Mouse (Mus musculus) forelimb bud, embryonic 11.5 days (tissue): ENCODE results near the gene Prr19.

Source experiments
- DNase-seq: peaks from one replicate; pipeline ENCODE4 v3.0.0-alpha.2; 2012; ENCODE audit warnings: low read depth, low spot score

Prr19 gene

DNA sequence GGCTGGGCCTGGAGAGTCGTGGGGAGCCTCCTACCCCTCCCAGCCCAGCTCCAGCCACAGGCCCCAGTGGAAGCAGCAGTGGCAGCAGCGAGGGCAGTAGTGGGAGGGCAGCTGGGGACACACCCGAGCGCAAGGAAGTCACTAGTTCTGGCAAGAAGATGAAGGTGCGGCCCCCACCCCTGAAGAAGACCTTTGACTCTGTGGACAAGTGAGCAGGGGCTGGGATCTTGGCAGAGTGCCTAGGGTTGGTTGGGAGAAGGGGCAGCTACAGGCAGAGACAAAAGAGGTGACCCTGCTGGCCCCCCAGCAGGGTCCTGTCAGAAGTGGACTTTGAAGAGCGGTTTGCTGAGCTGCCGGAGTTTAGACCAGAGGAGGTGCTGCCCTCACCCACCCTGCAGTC, 9.1 kb upstream of the Prr19 start:
- DNase-seq = no peak

DNA sequence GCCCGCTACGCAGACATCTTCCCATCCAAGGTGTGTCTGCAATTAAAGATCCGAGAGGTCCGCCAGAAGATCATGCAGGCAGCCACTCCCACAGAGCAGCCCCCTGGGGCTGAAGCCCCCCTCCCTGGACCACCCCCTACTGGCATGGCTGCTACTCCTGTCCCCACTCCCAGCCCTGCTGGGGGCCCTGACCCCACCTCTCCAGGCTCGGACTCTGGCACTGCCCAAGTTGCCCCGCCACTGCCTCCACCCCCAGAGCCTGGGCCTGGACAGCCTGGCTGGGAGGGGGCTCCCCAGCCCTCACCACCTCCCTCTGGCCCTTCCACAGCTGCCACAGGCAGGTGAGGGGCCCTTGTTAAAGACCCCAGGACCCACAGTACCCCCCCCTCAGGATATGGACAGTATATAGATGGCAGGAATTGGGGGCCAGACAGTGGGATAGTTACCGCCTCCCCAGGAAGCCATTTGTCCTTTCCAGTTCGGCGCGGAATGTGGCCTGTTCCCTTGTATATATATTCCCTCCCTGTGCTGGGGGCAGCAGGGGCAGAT, 7.9 kb upstream of the Prr19 start:
- no peak for DNase-seq

DNA sequence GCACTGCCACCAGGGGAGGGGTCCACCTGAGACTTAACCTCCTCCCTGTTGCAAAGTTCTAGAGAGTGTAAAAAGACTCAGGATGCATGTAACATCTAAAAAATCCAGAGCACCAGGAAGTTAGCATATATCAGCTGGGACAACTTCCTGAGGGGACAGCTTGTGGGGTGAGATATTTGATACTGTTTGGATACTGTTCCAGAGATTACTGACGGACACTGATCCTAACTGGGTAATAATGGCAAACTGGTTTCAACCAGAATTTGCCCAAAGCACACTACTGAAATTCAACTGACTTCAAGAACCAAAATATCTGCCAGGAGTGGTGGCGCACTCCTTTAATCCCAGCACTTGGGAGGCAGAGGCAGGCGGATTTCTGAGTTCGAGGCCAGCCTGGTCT, 6.7 kb upstream of the Prr19 start:
- no peak for DNase-seq

DNA sequence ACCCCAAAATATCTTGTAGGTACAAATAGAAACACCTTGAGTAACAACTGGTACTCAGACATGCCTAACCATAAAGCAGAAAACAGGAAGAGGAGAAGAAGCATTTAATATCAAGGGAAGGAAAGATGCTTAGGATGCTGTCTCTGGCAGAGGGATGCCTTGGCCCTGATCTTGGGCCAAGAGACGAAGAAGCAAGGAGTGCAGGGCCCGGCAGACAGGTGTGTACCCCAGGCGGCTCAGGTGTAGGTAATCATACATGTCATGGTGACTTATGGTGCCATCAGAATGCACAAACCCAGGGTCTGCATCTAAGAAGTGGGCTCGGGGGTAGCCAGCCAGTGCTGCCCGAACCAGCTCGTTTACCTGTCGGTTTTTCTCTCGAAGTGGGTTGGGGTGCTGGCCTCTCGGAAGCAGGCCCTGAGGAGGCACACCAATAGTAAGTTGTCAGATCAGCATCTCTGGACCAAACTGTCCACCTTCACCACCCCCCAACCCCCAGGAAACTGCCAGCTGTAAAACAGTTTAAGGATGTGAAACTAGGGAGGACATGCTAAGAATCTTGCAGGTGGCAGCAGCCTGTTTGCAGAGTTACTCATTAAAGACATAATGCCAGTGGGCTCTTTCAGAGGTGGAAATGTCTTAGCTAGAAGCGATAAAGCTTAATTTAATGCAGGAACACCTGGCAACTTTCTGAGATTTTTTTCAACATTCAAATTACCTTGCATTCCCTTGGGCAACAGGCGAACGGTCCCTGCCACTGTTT, 6.1 kb upstream of the Prr19 start:
- no peak for DNase-seq

DNA sequence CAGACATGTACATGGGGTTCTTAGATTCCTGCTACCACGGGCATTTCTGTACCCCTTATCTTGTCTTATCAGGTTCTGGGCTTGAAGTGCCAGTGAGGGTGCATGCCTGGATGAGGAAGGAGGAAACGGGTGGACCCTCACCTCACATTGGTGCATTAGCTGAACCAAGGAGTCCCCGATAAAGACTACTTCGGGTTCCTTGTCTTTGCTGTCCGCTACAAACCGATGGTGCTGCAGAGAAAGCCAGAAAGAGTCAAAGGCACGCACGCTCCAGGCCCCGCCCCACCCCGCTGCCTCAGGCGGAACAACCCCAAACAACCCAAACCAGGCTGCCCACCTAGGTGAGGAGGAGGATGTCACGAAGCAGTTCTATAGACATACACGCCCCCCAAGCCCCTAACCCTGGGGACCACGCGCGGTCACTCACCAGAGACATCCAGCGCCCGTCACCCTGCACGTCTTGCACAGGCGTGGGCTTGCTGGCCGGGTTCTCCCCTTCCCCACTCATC, 4.2 kb upstream of the Prr19 start:
- DNase-seq = no peak

DNA sequence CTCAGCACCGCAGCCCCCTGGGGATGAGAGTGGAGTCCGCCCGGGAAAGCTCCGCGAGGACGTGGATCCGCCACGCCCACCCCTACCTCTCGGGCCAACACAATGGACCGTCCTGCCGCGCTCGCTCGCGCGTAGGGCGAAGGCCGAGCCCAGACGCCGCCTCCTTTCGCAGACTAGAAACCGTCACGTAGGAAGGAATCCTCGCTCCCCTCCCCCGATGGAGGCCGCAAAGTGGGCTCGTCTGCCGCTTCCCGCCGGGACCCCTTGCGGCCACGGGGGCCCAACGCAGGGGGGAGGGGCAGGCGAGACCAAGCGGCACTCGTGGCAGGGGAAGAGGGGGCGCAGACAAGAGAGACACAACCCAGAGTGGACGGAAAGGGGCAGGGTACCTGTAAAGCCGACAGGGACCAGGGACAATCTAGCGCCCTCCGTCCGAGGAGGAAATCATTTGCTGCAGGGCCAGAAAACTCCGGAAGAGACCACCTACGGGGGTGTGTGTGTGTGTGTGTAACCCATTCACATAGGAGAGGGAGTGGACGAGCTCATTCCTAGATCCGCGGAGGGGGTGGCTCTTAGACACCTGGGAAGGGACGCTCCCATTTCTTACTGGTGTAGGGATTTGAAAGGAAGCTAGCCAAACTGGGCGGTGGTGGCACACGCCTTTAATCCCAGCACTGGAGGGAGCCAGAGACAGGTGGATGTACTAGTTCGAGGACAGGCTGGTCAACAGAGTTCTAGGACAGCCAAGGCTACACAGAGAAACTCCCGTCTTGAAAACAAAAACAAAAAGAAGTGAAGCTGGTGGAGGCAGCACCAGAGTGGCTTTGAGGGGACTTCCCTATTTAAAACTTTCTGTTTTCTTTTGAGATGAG, 3.5 kb upstream of the Prr19 start, which contains the start of gene Pafah1b3:
Gene Pafah1b3 (minus strand): TSS at position 533 of the 872 bp plus-strand sequence.
- peak; percentile 96 for DNase-seq

DNA sequence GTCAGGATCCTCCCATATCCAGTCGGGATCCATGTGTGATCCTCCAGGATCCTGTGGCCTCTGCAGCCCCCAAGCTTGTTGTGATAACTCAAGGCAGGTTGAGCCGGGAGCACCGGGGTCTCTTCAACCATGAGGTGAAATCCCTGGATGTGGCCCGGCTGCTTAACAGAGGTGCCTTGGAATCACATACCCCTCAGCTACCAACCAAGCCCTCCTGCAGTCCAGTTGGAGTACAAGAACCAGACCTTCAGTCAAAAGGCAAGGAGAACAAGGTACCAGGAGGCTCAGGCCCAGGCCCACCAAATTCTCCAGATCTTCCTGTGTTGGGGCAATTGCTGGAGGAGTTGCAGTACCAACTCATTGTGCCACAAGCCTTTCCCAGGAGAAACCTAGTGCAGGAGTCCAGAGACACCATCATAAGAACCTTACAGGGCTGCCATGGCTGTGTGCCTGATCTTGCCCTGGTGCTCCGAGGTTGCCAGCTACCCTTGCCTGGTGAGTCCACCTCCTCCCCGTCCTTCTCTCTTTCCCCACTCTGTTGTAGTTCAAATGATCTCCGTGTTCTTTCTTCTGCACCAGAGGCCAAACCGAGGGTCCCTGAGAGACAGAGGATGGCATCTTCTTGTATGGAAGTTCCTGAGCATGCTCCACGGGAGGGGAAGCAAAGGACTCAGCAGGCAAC, 1.9 kb downstream of the Prr19 start:
- DNase-seq = no peak

DNA sequence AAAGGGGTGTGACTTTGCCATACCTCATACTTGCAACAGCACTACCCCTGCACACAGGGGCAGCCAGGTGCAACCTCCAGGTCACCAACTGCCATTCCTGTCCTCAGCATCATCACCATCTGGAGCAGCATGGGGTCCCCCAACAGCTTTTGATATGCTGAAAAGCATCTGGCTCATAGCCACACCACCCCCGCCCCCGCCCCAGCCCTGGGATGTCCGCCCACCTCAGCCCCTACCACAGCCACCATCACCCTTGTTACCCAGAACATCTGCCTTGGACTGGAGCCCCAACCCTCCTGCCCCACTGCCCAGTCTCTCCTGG, 2.4 kb downstream of the Prr19 start:
- no peak for DNase-seq

DNA sequence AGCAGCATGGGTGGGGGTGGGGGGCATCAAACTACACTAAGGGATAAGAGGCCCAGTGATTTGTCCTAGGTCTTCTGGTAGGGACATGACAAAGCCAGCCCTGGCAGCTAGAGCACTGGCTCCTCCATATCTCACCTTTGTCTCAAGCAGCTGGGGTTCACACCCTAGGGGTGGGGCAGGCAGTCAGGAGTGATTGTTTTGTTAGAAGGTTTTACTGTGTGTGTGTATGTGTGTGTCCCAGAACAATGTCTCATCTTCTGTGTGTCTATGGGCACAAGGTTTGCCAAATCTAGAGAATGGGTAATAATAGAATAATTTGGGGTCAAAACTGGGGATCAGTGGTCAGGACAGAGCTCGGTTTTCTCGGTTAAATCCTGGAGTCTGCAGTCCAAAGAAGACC, 4.3 kb downstream of the Prr19 start:
- DNase-seq = no peak

DNA sequence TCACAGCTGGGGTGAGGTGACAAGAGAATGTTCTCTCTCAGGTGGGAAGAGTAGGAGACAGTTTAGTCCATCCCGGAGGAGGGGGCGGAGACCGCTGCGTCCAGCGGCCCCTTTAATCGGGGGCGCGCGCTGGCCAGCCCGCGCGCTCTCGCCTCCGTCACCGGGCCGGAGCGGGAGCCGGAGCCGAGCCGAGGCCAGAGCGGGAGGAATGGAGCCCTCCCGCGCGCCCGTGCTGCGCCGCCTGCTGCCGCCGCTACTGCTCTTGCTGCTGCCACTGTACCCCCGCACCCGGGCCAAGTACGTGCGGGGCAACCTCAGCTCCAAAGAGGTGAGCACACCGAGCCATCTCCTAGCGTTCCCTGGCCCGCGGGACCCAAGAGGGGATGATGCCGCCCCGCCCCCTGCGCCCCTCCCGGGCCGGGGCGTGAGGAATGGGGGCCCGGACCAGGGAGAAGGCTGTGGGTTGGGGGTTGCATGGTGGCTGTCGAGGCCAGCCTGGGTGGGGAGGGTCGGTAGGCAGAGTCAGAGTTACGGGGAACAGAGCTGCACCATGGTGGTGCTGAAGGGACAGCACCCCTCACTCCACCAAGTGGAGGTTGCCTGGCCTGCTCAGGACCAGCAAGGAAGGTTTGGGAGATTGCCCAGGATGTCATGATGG, 4.9 kb downstream of the Prr19 start, which contains the start of gene Tmem145:
Gene Tmem145 (plus strand): TSS at position 151 of the 658 bp plus-strand sequence.
- DNase-seq = peak; percentile 91

DNA sequence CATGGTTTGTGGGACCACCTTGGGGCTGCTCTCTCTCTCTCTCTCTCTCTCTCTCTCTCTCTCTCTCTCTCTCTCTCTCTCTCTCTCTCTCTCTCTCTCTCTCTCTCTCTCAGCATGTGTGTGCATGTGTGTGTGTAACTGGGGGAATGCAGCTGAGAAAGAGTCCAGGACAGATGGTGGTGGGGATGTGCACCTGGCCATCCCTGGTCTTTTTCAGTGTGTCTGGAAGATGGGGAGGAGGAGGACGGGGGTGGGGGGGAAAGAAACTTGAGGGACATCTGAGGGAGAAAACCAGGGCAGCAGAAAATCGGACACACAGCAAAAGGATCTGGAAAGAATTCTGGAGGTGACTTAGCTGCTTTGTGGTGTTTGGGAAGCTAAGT, 5.4 kb downstream of the Prr19 start:
- DNase-seq = no peak

DNA sequence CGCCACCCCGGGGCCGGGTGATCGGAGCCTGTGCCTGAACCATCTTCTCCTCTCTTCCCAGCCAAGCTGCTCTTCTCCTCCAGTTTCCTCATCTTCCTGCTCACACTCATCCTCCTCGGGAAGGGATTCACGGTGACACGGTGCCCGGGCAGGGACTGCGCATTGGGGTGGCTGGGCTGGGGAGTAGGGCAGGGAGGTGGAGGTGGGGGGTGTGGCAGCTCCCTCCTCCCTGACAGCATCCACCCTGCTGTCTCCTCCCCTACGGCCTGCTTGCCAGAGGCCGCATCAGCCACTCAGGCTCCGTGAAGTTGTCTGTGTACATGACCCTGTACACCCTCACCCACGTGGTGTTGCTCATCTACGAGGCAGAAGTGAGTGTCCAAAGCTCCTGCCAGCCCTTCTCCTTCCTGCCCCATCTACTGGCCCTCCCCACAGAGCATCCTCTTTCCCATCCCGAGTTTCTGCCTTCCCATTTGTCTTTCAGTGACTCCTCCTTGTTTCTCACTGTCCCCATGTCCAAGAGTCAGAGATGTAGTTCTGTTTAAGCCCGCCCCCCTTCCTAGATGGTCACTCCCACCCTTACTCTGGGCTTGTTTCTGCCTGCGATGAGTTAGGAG, 7.6 kb downstream of the Prr19 start:
- DNase-seq = no peak

DNA sequence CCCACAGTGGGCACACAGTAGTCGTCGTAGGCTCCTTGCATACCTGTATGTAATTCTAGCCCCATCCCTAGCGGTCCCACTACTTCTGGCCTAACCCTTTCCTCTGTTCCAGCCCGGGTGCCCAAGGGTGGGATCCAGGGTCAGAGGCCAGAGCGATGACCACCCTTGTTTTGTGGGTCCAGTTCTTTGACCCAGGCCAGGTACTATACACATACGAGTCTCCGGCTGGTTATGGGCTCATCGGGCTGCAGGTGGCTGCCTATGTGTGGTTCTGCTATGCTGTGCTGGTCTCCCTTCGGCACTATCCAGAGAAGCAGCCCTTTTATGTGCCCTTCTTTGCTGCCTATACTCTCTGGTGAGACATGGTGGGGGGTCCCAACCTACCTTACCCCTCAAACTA, 8.2 kb downstream of the Prr19 start:
- no peak for DNase-seq

DNA sequence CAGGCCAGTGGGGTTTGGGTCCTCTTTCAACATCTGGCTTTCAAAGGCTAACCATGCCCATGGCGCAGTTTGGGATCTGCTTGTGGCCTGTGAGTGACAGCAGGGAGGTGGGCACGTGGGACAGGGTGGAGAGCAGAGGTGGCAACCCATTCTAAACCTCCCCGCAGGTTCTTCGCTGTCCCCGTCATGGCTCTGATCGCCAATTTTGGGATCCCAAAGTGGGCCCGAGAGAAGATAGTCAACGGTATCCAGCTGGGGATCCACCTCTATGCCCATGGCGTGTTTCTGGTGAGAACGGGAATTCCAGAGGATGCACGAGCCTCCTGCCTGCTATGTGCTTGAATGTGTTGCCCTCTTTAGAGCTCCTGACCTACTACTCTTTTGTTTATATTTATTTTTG, 10.0 kb downstream of the Prr19 start:
- no peak for DNase-seq

DNA sequence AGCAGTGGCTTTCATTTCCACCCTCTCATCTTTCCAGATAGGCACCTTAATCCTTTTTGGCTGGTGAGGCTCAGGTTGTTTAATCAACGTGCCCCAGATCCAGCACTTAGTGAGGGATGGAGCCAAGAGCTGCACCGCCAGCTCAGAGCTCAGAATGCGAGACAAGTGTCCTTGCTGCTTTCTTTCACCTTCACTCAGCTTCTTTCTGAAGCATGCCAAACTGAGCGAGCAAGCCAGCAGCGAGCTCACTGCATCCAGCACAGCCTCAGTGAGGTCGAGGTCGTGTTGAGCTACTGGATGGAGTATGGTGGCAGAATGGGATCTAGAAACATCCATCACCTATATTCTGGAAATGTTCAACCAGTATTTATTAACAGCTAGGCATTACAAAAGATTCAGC, 12.1 kb downstream of the Prr19 start:
- DNase-seq = no peak

DNA sequence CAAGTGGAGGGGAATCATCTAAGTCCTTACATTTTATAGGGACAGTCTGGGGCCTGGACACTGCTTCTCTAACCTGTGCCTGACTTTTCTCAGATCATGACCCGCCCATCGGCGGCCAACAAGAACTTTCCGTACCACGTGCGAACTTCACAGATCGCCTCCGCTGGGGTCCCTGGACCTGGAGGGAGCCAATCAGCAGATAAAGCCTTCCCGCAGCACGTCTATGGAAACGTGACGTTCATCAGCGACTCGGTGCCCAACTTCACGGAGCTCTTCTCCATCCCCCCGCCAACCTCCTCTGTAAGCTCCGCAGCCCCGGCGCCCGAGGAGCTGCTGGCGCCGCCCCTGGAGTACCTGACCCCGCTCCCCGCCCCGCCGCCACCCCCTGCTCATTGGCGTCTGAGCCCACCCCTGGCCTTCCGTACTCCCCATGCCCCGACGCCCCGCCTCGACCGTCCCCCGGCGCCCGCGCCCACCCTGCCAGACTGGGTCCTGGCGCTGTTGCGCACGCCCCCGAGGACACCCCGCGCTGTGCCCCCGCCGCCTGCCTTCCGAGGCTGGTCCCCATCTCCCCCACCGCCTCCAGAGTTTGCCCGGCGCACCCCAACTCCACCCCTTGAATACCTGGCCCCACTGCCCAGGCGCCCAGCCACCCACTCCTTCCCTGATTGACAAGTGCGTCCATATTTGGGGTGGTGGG, 13.5 kb downstream of the Prr19 start:
- no peak for DNase-seq

DNA sequence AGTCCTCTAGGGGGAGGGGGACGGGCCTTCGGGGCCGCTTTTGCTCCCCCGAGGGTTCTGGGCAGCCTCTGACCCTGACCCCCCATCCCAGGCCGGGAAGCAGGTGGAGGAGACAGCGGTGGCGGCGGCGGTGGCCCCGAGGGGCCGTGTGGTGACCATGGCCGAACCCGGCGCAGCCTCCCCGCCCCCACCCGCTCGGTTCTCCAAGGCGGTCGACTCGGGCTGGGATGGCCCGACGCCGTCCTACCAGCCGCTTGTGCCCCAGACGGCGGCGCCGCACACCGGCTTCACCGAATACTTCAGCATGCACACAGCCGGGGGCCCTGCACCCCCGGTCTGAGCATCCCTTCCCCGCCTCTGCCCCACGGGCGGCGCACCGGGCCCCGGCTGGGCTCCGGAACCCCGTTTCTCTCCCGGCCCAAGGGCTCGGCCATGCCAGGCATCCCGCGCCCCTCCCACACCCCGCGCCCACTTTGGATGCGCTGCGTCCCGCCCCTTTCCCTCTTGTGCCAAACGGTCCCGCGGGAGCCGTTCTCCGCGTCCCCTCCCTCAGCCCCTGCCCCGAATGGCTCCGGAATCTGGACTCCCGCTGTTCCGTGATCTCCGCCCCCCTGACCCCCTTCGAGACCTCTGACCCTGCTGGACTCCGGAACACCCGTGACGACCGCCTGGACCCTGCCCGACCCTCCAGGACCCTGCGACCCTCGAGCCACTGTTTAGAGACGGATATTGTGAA, 14.3 kb downstream of the Prr19 start:
- no peak for DNase-seq

DNA sequence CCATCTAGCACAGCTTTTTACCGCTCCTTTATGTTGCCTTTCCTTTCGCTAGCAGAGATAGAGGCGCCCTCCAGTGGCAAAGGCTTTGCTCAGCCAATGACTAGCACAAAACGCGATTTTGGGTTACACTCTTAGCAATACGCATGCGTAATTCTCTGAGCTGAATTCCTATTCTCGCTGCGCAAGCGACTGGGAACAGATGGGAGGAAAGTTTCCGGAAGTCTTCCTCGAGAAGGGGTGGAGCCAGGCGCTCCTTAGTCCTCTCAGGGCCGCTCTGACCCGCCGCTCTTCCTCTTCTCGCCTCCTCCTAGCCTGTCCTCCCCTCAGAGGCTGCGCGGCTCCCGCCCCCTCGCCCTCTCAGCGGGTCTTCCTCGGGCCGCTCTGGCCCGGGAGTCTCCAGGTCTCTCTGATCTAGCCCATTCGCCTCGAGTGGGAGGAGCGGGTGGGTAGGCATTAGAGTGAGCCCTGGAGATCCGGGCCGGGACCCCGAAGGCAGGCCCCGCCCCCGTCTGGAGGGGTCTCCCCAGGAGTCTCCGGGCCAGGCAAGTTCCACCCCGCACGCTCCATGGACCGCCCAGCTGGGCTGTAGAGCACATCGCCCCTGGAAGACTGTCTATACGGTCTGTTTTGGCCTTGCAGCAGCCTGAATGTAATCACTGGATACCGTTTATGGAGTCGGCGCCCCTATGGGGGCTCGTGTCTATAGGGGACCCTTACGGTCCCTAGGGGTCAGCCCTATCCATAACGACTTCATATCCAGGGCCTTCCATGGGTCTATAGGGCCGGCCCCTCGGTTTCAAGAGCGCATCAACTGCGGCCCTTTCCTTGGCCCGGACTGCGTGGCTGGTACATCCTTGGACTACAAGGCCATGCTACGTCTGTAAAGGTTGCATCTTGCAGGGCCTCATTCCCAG, 15.6 kb downstream of the Prr19 start, which contains the start of gene Megf8:
Gene Megf8 (plus strand): TSS at position 633 of the 914 bp plus-strand sequence.
- peak; percentile 100 for DNase-seq
